13 mouse cellular contexts compared by ENCODE assay signal in genomic region chr7:45191803-45192363, GRCm38 (mm10). TPM values are rescaled to one million over a fixed set of nuclear protein-coding genes. Genes with fewer than 3 reads are reported as not detected.
DNase-seq lines count a peak whose midpoint lies in the region; ATAC-seq and TF ChIP-seq lines count a peak whose summit lies in the region.
"Had no signal": no experiment of that assay in that cellular context is flagged by ENCODE, and none has a peak within 500 bp of the region (broad histone marks: within the 10 kb centered on the region; RNA-seq: fewer than 3 reads in every experiment).

No protein-coding gene starts in this region.

- TF ChIP-seq CTCF in hindbrain, postnatal 0 days (IDR thresholded peaks at IDR 0.05; ENCODE audit: low read depth): no peak
- no peak for TF ChIP-seq CTCF in left cerebral cortex, adult 2 months (IDR thresholded peaks at IDR 0.05)

- DNase-seq in heart, postnatal 4 days: no peak
- peak; percentile 11 for DNase-seq in 416B (ENCODE audit: low read depth)
- DNase-seq in embryo, embryonic 10.5 days (ENCODE audit: low spot score): peak; percentile 72
- DNase-seq in hindbrain, postnatal 0 days (ENCODE audit: low spot score): peak; percentile 67
- no peak for DNase-seq in left cerebral cortex, adult 2 months (ENCODE audit: extremely low spot score in 1 of 2, low spot score in 2 of 2)
- DNase-seq: right cerebral cortex, postnatal 14 days had no signal

- peaks cover 24% of the 10 kb centered on the region for H3K4me1 ChIP-seq in heart, embryonic 13.5 days
- H3K4me1 ChIP-seq in hindbrain, postnatal 0 days (ENCODE audit: insufficient read depth, low read length): no peaks in the 10 kb centered on the region
- H3K4me1 ChIP-seq in forebrain, embryonic 12.5 days: peaks cover 12% of the 10 kb centered on the region; the same call in 1 of the 2 replicates
- peaks cover 23% of the 10 kb centered on the region for H3K4me1 ChIP-seq in heart, embryonic 12.5 days (replicated peaks)

- WGBS in heart, embryonic 13.5 days: 7% methylated on average over 8 of the region's 8 CpGs
- 23% methylated on average over 8 of the region's 8 CpGs for WGBS in hindbrain, postnatal 0 days
- 33% methylated on average over 8 of the region's 8 CpGs for WGBS in forebrain, embryonic 12.5 days
- 13% methylated on average over 8 of the region's 8 CpGs for WGBS in heart, embryonic 12.5 days

- H3K9ac ChIP-seq in heart, embryonic 13.5 days: peak overlapping the region; percentile 45; the same call in 1 of the 2 replicates
- no peak overlapping the region for H3K9ac ChIP-seq in hindbrain, postnatal 0 days (replicated peaks; ENCODE audit: low read length)
- H3K9ac ChIP-seq in forebrain, embryonic 12.5 days: no peak overlapping the region
- no peak overlapping the region for H3K9ac ChIP-seq in heart, embryonic 12.5 days

- intact Hi-C loops in left cerebral cortex, adult 2 months (cut with DNase I): no loop called here

- no peak overlapping the region for H3K4me2 ChIP-seq in heart, embryonic 13.5 days
- H3K4me2 ChIP-seq in hindbrain, postnatal 0 days (ENCODE audit: low read depth, low read length): no peak overlapping the region
- H3K4me2 ChIP-seq in forebrain, embryonic 12.5 days: no peak overlapping the region
- no peak overlapping the region for H3K4me2 ChIP-seq in heart, embryonic 12.5 days

- ATAC-seq in heart, embryonic 13.5 days (ENCODE audit: extremely low read depth, insufficient number of reproducible peaks, low FRiP score, low TSS enrichment): no peak
- ATAC-seq in hindbrain, postnatal 0 days: peak; percentile 62
- no peak for ATAC-seq in forebrain, embryonic 12.5 days (ENCODE audit: low FRiP score)
- ATAC-seq in heart, embryonic 12.5 days (ENCODE audit: insufficient number of reproducible peaks, low FRiP score): no peak
- ATAC-seq: inflammation-experienced regulatory T-cells, adult 6 months; lung, postnatal 0 days had no signal

- peaks cover 69% of the 10 kb centered on the region for H3K27me3 ChIP-seq in heart, embryonic 13.5 days (replicated peaks)
- no peaks in the 10 kb centered on the region for H3K27me3 ChIP-seq in hindbrain, postnatal 0 days (ENCODE audit: insufficient read depth, low read length)
- peaks cover 63% of the 10 kb centered on the region for H3K27me3 ChIP-seq in forebrain, embryonic 12.5 days
- H3K27me3 ChIP-seq in heart, embryonic 12.5 days (replicated peaks): peaks cover 81% of the 10 kb centered on the region

- H3K36me3 ChIP-seq in heart, embryonic 13.5 days: no peaks in the 10 kb centered on the region
- no peaks in the 10 kb centered on the region for H3K36me3 ChIP-seq in hindbrain, postnatal 0 days (ENCODE audit: insufficient read depth, low read length)
- no peaks in the 10 kb centered on the region for H3K36me3 ChIP-seq in forebrain, embryonic 12.5 days (replicated peaks)
- no peaks in the 10 kb centered on the region for H3K36me3 ChIP-seq in heart, embryonic 12.5 days

- no peak overlapping the region for H3K4me3 ChIP-seq in heart, embryonic 13.5 days
- H3K4me3 ChIP-seq in hindbrain, postnatal 0 days (ENCODE audit: low read length): no peak overlapping the region
- H3K4me3 ChIP-seq in left cerebral cortex, adult 2 months: no peak overlapping the region
- H3K4me3 ChIP-seq in forebrain, embryonic 12.5 days (replicated peaks): no peak overlapping the region
- no peak overlapping the region for H3K4me3 ChIP-seq in heart, embryonic 12.5 days

- no peak overlapping the region for H3K27ac ChIP-seq in heart, embryonic 13.5 days (replicated peaks)
- H3K27ac ChIP-seq in hindbrain, postnatal 0 days: peak overlapping the region; percentile 26
- H3K27ac ChIP-seq in left cerebral cortex, adult 2 months: no peak overlapping the region
- H3K27ac ChIP-seq in forebrain, embryonic 12.5 days: no peak overlapping the region
- no peak overlapping the region for H3K27ac ChIP-seq in heart, embryonic 12.5 days (ENCODE audit: poor library complexity, severe bottlenecking)

- H3K9me3 ChIP-seq in heart, embryonic 13.5 days: no peaks in the 10 kb centered on the region
- H3K9me3 ChIP-seq in hindbrain, postnatal 0 days (ENCODE audit: low read length): no peaks in the 10 kb centered on the region
- no peaks in the 10 kb centered on the region for H3K9me3 ChIP-seq in forebrain, embryonic 12.5 days
- no peaks in the 10 kb centered on the region for H3K9me3 ChIP-seq in heart, embryonic 12.5 days (replicated peaks)

RNA-seq across cellular contexts. Expression of gene Pth2, which starts 11.1 kb away (rescaled TPM):
- polyA plus RNA-seq in heart, embryonic 13.5 days (2015; fragmentation: Nextera tagmentation; extraction: Ambion mirVana): not detected in 2 replicates
- total RNA-seq in heart, postnatal 4 days (2021): not detected
- not detected in 2 replicates for total RNA-seq in hindbrain, postnatal 0 days (2014; rRNA removed)
- 1.1 and 2.1 TPM in 2 replicates for polyA plus RNA-seq in hindbrain, postnatal 0 days (2015; fragmentation: Nextera tagmentation; extraction: Ambion mirVana)
- total RNA-seq in left cerebral cortex, adult 2 months (2021): not detected
- polyA plus RNA-seq in forebrain, embryonic 12.5 days (2016; fragmentation: Nextera tagmentation; extraction: Ambion mirVana): 0.45 and 1.5 TPM in 2 replicates
- 0.40 TPM in 1 of 2 replicates, not detected in the other for polyA plus RNA-seq in heart, embryonic 12.5 days (2016; fragmentation: Nextera tagmentation; extraction: Ambion mirVana)
- total RNA-seq: adrenal gland, adult 18-20 months had no signal
- polyA plus RNA-seq: inflammation-experienced regulatory T-cells, adult 6 months; lung, postnatal 0 days; urinary bladder, adult 2 months had no signal

RNA-seq across cellular contexts. Expression of gene Gfy, which starts 12.5 kb away (rescaled TPM):
- not detected in 2 replicates for polyA plus RNA-seq in heart, embryonic 13.5 days (2015; fragmentation: Nextera tagmentation; extraction: Ambion mirVana)
- total RNA-seq in heart, postnatal 4 days (2021): not detected
- total RNA-seq in hindbrain, postnatal 0 days (2014; rRNA removed): 0.36 TPM in 1 of 2 replicates, not detected in the other
- not detected in 2 replicates for polyA plus RNA-seq in hindbrain, postnatal 0 days (2015; fragmentation: Nextera tagmentation; extraction: Ambion mirVana)
- total RNA-seq in left cerebral cortex, adult 2 months (2021): under 1 TPM in 1 of 2 experiments, not detected in 1; 0.29 TPM
- polyA plus RNA-seq in forebrain, embryonic 12.5 days (2016; fragmentation: Nextera tagmentation; extraction: Ambion mirVana): 0.52 and 1.4 TPM in 2 replicates
- polyA plus RNA-seq in heart, embryonic 12.5 days (2016; fragmentation: Nextera tagmentation; extraction: Ambion mirVana): not detected in 2 replicates
- total RNA-seq: adrenal gland, adult 18-20 months had no signal
- polyA plus RNA-seq: inflammation-experienced regulatory T-cells, adult 6 months; lung, postnatal 0 days; urinary bladder, adult 2 months had no signal

RNA-seq across cellular contexts. Expression of gene Ccdc155, which starts 12.8 kb away (rescaled TPM):
- 0.51 and 0.74 TPM in 2 replicates for polyA plus RNA-seq in heart, embryonic 13.5 days (2015; fragmentation: Nextera tagmentation; extraction: Ambion mirVana)
- total RNA-seq in heart, postnatal 4 days (2021): under 1 TPM in 1 of 2 experiments, not detected in 1; 0.25 TPM
- 0.10 TPM in 1 of 2 replicates, not detected in the other for total RNA-seq in hindbrain, postnatal 0 days (2014; rRNA removed)
- 0.46 and 0.55 TPM in 2 replicates for polyA plus RNA-seq in hindbrain, postnatal 0 days (2015; fragmentation: Nextera tagmentation; extraction: Ambion mirVana)
- 1 to 10 TPM; 6.7 to 7.5 TPM for total RNA-seq in left cerebral cortex, adult 2 months (2021)
- polyA plus RNA-seq in forebrain, embryonic 12.5 days (2016; fragmentation: Nextera tagmentation; extraction: Ambion mirVana): 1.2 TPM in 2 replicates
- polyA plus RNA-seq in heart, embryonic 12.5 days (2016; fragmentation: Nextera tagmentation; extraction: Ambion mirVana): 0.62 and 0.70 TPM in 2 replicates

RNA-seq across cellular contexts. Expression of gene Dkkl1, which starts 20.1 kb away (rescaled TPM):
- polyA plus RNA-seq in heart, embryonic 13.5 days (2015; fragmentation: Nextera tagmentation; extraction: Ambion mirVana): 1.5 and 1.7 TPM in 2 replicates
- not detected for total RNA-seq in heart, postnatal 4 days (2021)
- 15.7 and 18.3 TPM in 2 replicates for total RNA-seq in hindbrain, postnatal 0 days (2014; rRNA removed)
- polyA plus RNA-seq in hindbrain, postnatal 0 days (2015; fragmentation: Nextera tagmentation; extraction: Ambion mirVana): 24.0 and 25.4 TPM in 2 replicates
- total RNA-seq in left cerebral cortex, adult 2 months (2021): 10 to 100 TPM; 32.4 to 33.5 TPM
- 0.72 and 0.78 TPM in 2 replicates for polyA plus RNA-seq in forebrain, embryonic 12.5 days (2016; fragmentation: Nextera tagmentation; extraction: Ambion mirVana)
- 0.99 and 1.5 TPM in 2 replicates for polyA plus RNA-seq in heart, embryonic 12.5 days (2016; fragmentation: Nextera tagmentation; extraction: Ambion mirVana)
- total RNA-seq: adrenal gland, adult 18-20 months had no signal

RNA-seq across cellular contexts. Expression of gene Tead2, which starts 23.7 kb away (rescaled TPM):
- 127 and 139 TPM in 2 replicates for polyA plus RNA-seq in heart, embryonic 13.5 days (2015; fragmentation: Nextera tagmentation; extraction: Ambion mirVana)
- total RNA-seq in heart, postnatal 4 days (2021): 10 to 100 TPM; 66.4 to 69.4 TPM
- total RNA-seq in hindbrain, postnatal 0 days (2014; rRNA removed): 58.0 and 73.6 TPM in 2 replicates
- polyA plus RNA-seq in hindbrain, postnatal 0 days (2015; fragmentation: Nextera tagmentation; extraction: Ambion mirVana): 36.0 and 37.3 TPM in 2 replicates
- total RNA-seq in left cerebral cortex, adult 2 months (2021): 1 to 10 TPM; 3.9 to 4.1 TPM
- 245 and 256 TPM in 2 replicates for polyA plus RNA-seq in forebrain, embryonic 12.5 days (2016; fragmentation: Nextera tagmentation; extraction: Ambion mirVana)
- 131 and 138 TPM in 2 replicates for polyA plus RNA-seq in heart, embryonic 12.5 days (2016; fragmentation: Nextera tagmentation; extraction: Ambion mirVana)

Comparison
In these comparisons a context has a peak if more than half of its experiments do, and no peak if none do; other contexts are left out.
1. DNase-seq: peak in 416B (single experiment), embryo, embryonic 10.5 days (single experiment) and hindbrain, postnatal 0 days (single experiment); none in heart, postnatal 4 days (single experiment) and left cerebral cortex, adult 2 months (0 of 2).